Mouse (Mus musculus) E14TG2a.4 (cell line): Measurements from ENCODE around the gene Aknad1.
A peak's percentile ranks its signal among the peaks of the same experiment; 100 is the strongest.

Experiments
- H3K27me3 ChIP-seq: 2 replicates; pipeline ENCODE4 v1.6.1; 2014; ENCODE audit warnings: low read length, control low read depth; ENCODE audit not compliant: insufficient read depth
- H3K36me3 ChIP-seq: 2 replicates; pipeline ENCODE4 v1.6.1; 2014; ENCODE audit warnings: low read length, control low read depth; ENCODE audit not compliant: insufficient read depth
- H3K4me1 ChIP-seq: replicated peaks from 2 replicates; pipeline ENCODE4 v1.6.1; 2014; ENCODE audit warnings: low read depth, low read length, control low read depth
- H3K4me3 ChIP-seq: replicated peaks from 2 replicates; pipeline ENCODE4 v1.5.1; 2014; ENCODE audit warnings: mild to moderate bottlenecking, low read length
- H3K9me3 ChIP-seq: 2 replicates; pipeline ENCODE4 v1.6.1; 2014; ENCODE audit warnings: low read length, control low read depth
- CTCF ChIP-seq: conservative IDR thresholded peaks from 2 replicates; pipeline ENCODE4 v1.5.1; 2014; ENCODE audit warnings: low read length
- NANOG ChIP-seq: IDR thresholded peaks from 2 replicates; pipeline ENCODE4 v1.6.1; 2014; ENCODE audit warnings: borderline replicate concordance, low read length, mixed read lengths
- POU5F1 ChIP-seq: IDR thresholded peaks from 2 replicates; pipeline ENCODE4 v1.6.1; 2014; ENCODE audit warnings: low read length, borderline replicate concordance

Aknad1 gene

GRCm38 (mm10) chr3:108726413-108726812, 13.0 kb upstream of the Aknad1 start:
- Histone ChIP-seq H3K36me3 (no peaks in the 10 kb centered on the region), H3K9me3 (peaks cover 6% of the 10 kb centered on the region; the same call in 1 of the 2 replicates), H3K4me3 (no peak overlapping the region), H3K4me1 (peaks cover 23% of the 10 kb centered on the region), H3K27me3 (no peaks in the 10 kb centered on the region)
- TF ChIP-seq NANOG (no peak), POU5F1 (no peak), CTCF (no peak)

- H3K9me3 ChIP-seq: peaks cover 6% of the 10 kb centered on the region; the same call in 1 of the 2 replicates
- no peaks in the 10 kb centered on the region for H3K27me3 ChIP-seq
- peaks cover 21% of the 10 kb centered on the region for H3K4me1 ChIP-seq
- H3K36me3 ChIP-seq: no peaks in the 10 kb centered on the region
- TF ChIP-seq POU5F1: no peak
- TF ChIP-seq NANOG: no peak
- no peak for TF ChIP-seq CTCF
- H3K4me3 ChIP-seq: no peak overlapping the region
Observed at GRCm38 (mm10) chr3:108727344-108727743, 12.1 kb upstream of the Aknad1 start.

GRCm38 (mm10) chr3:108727776-108728175, 11.7 kb upstream of the Aknad1 start:
- Histone ChIP-seq H3K36me3 (no peaks in the 10 kb centered on the region), H3K4me1 (peaks cover 17% of the 10 kb centered on the region), H3K27me3 (no peaks in the 10 kb centered on the region), H3K9me3 (peaks cover 6% of the 10 kb centered on the region; the same call in 1 of the 2 replicates), H3K4me3 (no peak overlapping the region)
- no peak for TF ChIP-seq POU5F1
- TF ChIP-seq NANOG: no peak
- no peak for TF ChIP-seq CTCF

GRCm38 (mm10) chr3:108730316-108730715, 9.1 kb upstream of the Aknad1 start:
- Histone ChIP-seq H3K9me3 (peaks cover 6% of the 10 kb centered on the region; the same call in 1 of the 2 replicates), H3K4me3 (no peak overlapping the region), H3K27me3 (0 out of 2 replicates have a peak, but pooled peaks cover 5% of the 10 kb centered on the region), H3K4me1 (peaks cover 13% of the 10 kb centered on the region), H3K36me3 (no peaks in the 10 kb centered on the region)
- TF ChIP-seq CTCF (no peak), POU5F1 (no peak), NANOG (no peak)

- no peak for TF ChIP-seq POU5F1
- peak; percentile 77 for TF ChIP-seq NANOG
- TF ChIP-seq CTCF: no peak
- peaks cover 19% of the 10 kb centered on the region for H3K27me3 ChIP-seq
Observed at GRCm38 (mm10) chr3:108737761-108738160, 1.7 kb upstream of the Aknad1 start.

GRCm38 (mm10) chr3:108744060-108744459, 4.6 kb downstream of the Aknad1 start:
- no peak overlapping the region for H3K4me3 ChIP-seq
- no peaks in the 10 kb centered on the region for H3K36me3 ChIP-seq
- H3K4me1 ChIP-seq: no peaks in the 10 kb centered on the region
- no peak for TF ChIP-seq NANOG
- no peak for TF ChIP-seq POU5F1
- TF ChIP-seq CTCF: no peak
- H3K27me3 ChIP-seq: peaks cover 8% of the 10 kb centered on the region
- 0 out of 2 replicates have a peak, but pooled peaks cover 7% of the 10 kb centered on the region for H3K9me3 ChIP-seq

More at GRCm38 (mm10) chr3:108737761-108738160, 1.7 kb upstream of the Aknad1 start:
- Histone ChIP-seq H3K9me3 (no peaks in the 10 kb centered on the region), H3K36me3 (no peaks in the 10 kb centered on the region), H3K4me3 (no peak overlapping the region), H3K4me1 (peaks cover 15% of the 10 kb centered on the region)

- TF ChIP-seq CTCF: no peak
- TF ChIP-seq POU5F1: no peak
- TF ChIP-seq NANOG: no peak
- H3K4me3 ChIP-seq: no peak overlapping the region
- H3K27me3 ChIP-seq: no peaks in the 10 kb centered on the region; the same call in 1 of the 2 replicates
- H3K9me3 ChIP-seq: 0 out of 2 replicates have a peak, but pooled peaks cover 7% of the 10 kb centered on the region
- H3K4me1 ChIP-seq: no peaks in the 10 kb centered on the region
- no peaks in the 10 kb centered on the region for H3K36me3 ChIP-seq
Observed at GRCm38 (mm10) chr3:108751061-108751460, 11.6 kb downstream of the Aknad1 start.

- Histone ChIP-seq H3K4me1 (no peaks in the 10 kb centered on the region), H3K27me3 (no peaks in the 10 kb centered on the region; the same call in 1 of the 2 replicates), H3K9me3 (0 out of 2 replicates have a peak, but pooled peaks cover 5% of the 10 kb centered on the region), H3K36me3 (no peaks in the 10 kb centered on the region), H3K4me3 (no peak overlapping the region)
- TF ChIP-seq POU5F1: no peak
- TF ChIP-seq CTCF: no peak
- no peak for TF ChIP-seq NANOG
Observed at GRCm38 (mm10) chr3:108751691-108752090, 12.2 kb downstream of the Aknad1 start.

- Histone ChIP-seq H3K27me3 (peaks cover 6% of the 10 kb centered on the region), H3K36me3 (no peaks in the 10 kb centered on the region), H3K4me3 (no peak overlapping the region), H3K9me3 (no peaks in the 10 kb centered on the region), H3K4me1 (no peaks in the 10 kb centered on the region)
- no peak for TF ChIP-seq CTCF
Observed at GRCm38 (mm10) chr3:108754541-108754940, 15.1 kb downstream of the Aknad1 start.

- Histone ChIP-seq H3K4me3 (no peak overlapping the region), H3K9me3 (no peaks in the 10 kb centered on the region), H3K27me3 (peaks cover 6% of the 10 kb centered on the region), H3K4me1 (no peaks in the 10 kb centered on the region), H3K36me3 (no peaks in the 10 kb centered on the region)
- TF ChIP-seq POU5F1 (no peak), NANOG (no peak), CTCF (no peak)
Observed at GRCm38 (mm10) chr3:108755542-108755941, 16.1 kb downstream of the Aknad1 start.
